Mouse (Mus musculus) embryonic facial prominence, embryonic 15.5 days (tissue): ENCODE data around the gene Olfr131. TPM values are rescaled to one million over a fixed set of nuclear protein-coding genes. Genes with fewer than 3 reads are reported as not detected.
"Not testable (repeated sequence)": the region's sequence is repeated elsewhere in the genome, so short reads cannot be mapped to it uniquely, and the experiment has no call there.

Experiments used
- ATAC-seq: fragments of 200-750 bp; cut with Nextera tagmentation; 2 replicates; pipeline ENCODE4 v1.8.0; 2017; ENCODE audit warnings: low read depth, moderate TSS enrichment; ENCODE audit not compliant: insufficient number of reproducible peaks, low FRiP score, low TSS enrichment
- H3K27ac ChIP-seq: fragments of 300-500 bp; sonication (generic); replicated peaks from 2 replicates; pipeline ENCODE4 v1.5.1; 2015; ENCODE audit warnings: mild to moderate bottlenecking, inconsistent platforms
- H3K27me3 ChIP-seq: fragments of 300-500 bp; sonication (generic); 2 replicates; pipeline ENCODE4 v1.6.1; 2015; ENCODE audit warnings: inconsistent platforms
- H3K36me3 ChIP-seq: fragments of 300-500 bp; sonication (generic); 2 replicates; pipeline ENCODE4 v1.6.1; 2015; ENCODE audit warnings: mild to moderate bottlenecking, inconsistent platforms
- H3K4me1 ChIP-seq: fragments of 300-500 bp; sonication (generic); 2 replicates; pipeline ENCODE4 v1.6.1; 2015; ENCODE audit warnings: inconsistent platforms
- H3K4me2 ChIP-seq: fragments of 300-500 bp; sonication (generic); replicated peaks from 2 replicates; pipeline ENCODE4 v1.6.1; 2015; ENCODE audit warnings: mild to moderate bottlenecking, inconsistent platforms
- H3K4me3 ChIP-seq: fragments of 300-500 bp; sonication (generic); replicated peaks from 2 replicates; pipeline ENCODE4 v1.5.1; 2015; ENCODE audit warnings: mild to moderate bottlenecking, inconsistent platforms
- H3K9ac ChIP-seq: fragments of 300-500 bp; sonication (generic); 2 replicates; pipeline ENCODE4 v1.6.1; 2015; ENCODE audit warnings: inconsistent platforms
- H3K9me3 ChIP-seq: fragments of 300-500 bp; sonication (generic); replicated peaks from 2 replicates; pipeline ENCODE4 v1.6.1; 2016; ENCODE audit warnings: inconsistent platforms
- WGBS: fragments of 180-500 bp; shearing (Covaris S2); methylation state at CpG from one replicate; pipeline ENCODE4 v1.1.7; 2015; 5-methylcytosine and 5-hydroxymethylcytosine counted together
- polyA plus RNA-seq: library from polyadenylated mRNA; unstranded; fragments of >200 nt; fragmentation: Nextera tagmentation; extraction: Ambion mirVana; gene quantifications from 2 replicates; pipeline ENCODE4 v1.2.1, GENCODE M21; 2015

The Olfr131 gene
- polyA plus RNA-seq, result 0.11 TPM in 1 of 2 replicates, not detected in the other

DNA sequence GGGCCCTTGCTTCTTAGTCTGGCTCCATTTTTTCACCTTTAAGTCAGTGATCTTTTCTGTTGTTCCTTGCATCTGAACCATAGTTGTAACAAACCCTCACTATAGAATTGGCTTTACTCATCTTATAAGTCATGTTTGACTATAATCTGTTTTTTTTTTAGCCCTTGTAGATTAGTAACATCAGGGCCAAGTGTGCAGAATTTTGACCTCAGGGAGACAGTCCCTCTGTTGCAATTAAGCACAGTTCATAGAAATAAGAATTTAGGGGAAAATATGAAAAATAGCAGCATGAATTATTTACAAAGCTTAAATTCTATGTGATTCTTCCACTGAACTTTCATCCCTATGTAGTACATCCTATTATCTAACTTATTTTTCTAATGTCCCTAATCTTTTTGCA lies at the start of gene Olfr131:
TSS of gene Olfr131 (minus strand) at position 101 of the 400 bp plus-strand sequence.
- no peaks in the 10 kb centered on the region for H3K36me3 ChIP-seq
- H3K4me2 ChIP-seq, result no peak within 1 kb of the TSS
- H3K27ac ChIP-seq, result no peak within 1 kb of the TSS
- no peaks in the 10 kb centered on the region for H3K27me3 ChIP-seq
- 0 out of 2 replicates have a peak, but pooled peaks cover 5% of the 10 kb centered on the region for H3K9me3 ChIP-seq
- no peak within 1 kb of the TSS for H3K4me3 ChIP-seq
- no peak within 1 kb of the TSS for H3K9ac ChIP-seq
- no peak for ATAC-seq
- no peaks in the 10 kb centered on the region for H3K4me1 ChIP-seq

DNA sequence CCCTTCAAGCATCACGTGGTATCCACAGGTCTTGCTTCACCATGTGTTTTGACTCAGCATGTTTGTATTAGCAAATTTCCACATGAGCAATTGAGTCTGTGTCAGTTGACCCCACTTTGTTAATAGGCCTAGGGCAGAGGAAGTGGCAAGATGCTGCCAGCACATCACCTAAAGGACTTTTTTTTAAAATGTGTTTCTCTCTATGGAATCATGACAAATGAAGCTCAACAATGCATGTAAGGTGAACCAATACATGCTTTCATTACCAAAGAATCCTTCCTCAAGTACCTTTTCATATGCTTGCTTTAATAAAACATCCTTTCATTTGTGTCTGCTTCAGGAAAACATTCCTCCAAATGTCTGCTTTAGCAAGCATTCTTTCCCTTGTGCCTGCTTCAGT lies 45.9 kb upstream of the Olfr131 start, which contains the start of gene Olfr132:
TSS of gene Olfr132 (minus strand) at position 101 of the 400 bp plus-strand sequence.
- Histone ChIP-seq H3K27me3 (no peaks in the 10 kb centered on the region), H3K27ac (no peak within 1 kb of the TSS), H3K4me1 (no peaks in the 10 kb centered on the region), H3K9me3 (no peaks in the 10 kb centered on the region), H3K4me2 (no peak within 1 kb of the TSS), H3K9ac (no peak within 1 kb of the TSS), H3K36me3 (no peaks in the 10 kb centered on the region), H3K4me3 (no peak within 1 kb of the TSS)
- ATAC-seq, result no peak
- WGBS, result 53% methylated on average over 1 of the region's 1 CpGs

DNA sequence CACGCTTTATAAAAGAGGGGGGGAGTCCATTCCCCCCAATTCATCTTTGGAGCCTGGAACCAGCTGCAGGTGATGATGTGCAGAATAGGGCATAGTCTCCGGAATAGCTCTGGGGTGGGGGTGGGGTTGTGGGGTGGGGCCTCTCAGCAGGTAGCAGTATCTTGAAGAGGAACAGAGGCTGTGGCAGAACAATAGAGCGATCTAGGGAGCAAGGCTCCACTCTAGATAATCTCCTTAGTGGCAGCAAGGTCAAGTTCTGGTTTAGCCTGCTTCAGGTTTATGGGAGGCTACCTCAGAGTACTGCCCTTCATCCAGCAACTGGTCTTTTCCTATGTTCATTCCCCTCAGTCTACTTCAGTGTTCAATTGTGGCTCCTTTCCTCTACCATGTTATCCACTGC lies 36.9 kb upstream of the Olfr131 start:
- not testable (repeated sequence) for H3K4me3 ChIP-seq, H3K9me3 ChIP-seq, H3K4me2 ChIP-seq, H3K27me3 ChIP-seq, H3K4me1 ChIP-seq, H3K27ac ChIP-seq, H3K36me3 ChIP-seq, H3K9ac ChIP-seq, ATAC-seq
- 60% methylated on average over 3 of the region's 3 CpGs for WGBS

DNA sequence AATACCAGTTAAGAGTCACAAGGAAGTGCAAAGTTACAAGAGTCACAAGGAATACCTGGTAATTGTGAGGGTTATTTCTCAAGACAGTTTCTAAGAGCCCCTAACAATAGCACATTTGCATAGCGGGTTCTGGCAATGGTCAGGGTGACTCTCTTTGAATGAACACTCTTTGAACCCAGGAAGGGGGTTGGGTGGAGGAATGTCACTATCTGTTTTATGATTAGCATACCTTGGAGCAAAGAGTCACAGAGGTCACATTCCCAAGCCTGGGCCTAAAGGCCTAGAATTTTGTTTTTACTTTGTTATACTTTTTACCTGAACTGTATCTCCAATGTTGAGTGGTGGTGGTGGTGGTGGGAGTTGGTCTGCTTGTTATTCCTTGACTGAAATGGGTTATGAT lies 35.7 kb upstream of the Olfr131 start:
- not testable (repeated sequence) for H3K27ac ChIP-seq, H3K9me3 ChIP-seq, H3K4me1 ChIP-seq, H3K36me3 ChIP-seq, H3K9ac ChIP-seq, ATAC-seq, H3K4me2 ChIP-seq, H3K4me3 ChIP-seq, H3K27me3 ChIP-seq
- 57% methylated on average over 1 of the region's 1 CpGs for WGBS

DNA sequence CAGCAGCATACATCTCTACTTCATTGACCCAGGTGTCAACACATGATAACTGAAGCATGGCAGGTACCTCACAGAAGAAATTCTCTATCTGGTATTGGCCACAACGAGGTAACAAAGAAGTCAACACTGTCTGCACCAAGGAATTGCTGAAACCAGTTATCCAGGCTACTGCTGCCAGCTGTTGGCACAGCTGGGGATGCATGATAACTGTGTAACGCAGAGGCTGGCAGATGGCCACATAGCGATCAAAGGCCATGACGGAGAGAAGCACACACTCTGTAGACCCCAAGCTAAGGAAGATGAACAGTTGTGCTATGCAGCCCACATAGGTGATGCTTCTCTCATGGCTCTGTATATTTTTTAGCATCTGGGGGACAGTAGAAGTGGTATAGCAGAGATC lies 6.1 kb downstream of the Olfr131 start:
- Histone ChIP-seq H3K27ac (no peak overlapping the region), H3K9me3 (no peaks in the 10 kb centered on the region), H3K9ac (no peak overlapping the region), H3K4me3 (no peak overlapping the region), H3K4me1 (no peaks in the 10 kb centered on the region), H3K4me2 (no peak overlapping the region), H3K27me3 (no peaks in the 10 kb centered on the region), H3K36me3 (no peaks in the 10 kb centered on the region)
- no peak for ATAC-seq
- 79% methylated on average over 4 of the region's 4 CpGs for WGBS

DNA sequence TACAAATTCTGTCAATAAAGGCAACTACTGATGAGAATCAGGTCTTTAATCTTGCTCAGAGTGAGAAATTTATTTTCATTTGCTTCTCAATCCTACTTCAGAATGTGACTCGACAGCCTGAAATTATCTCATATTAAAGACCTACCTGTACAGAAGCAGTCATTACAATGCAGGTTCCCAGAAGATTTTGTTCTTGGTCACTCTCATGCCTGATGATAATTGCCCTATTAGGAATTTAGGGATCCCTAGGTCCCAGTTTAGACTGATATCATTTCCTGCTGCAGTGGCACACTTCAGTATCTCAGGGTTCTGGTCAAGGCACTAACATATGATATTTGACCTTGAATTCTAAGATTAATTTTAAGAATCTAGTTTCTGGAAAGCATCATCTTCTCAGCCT lies 24.9 kb downstream of the Olfr131 start, which contains the start of gene Olfr130:
TSS of gene Olfr130 (plus strand) at position 301 of the 400 bp plus-strand sequence.
- WGBS, result 85% methylated on average over 1 of the region's 1 CpGs

DNA sequence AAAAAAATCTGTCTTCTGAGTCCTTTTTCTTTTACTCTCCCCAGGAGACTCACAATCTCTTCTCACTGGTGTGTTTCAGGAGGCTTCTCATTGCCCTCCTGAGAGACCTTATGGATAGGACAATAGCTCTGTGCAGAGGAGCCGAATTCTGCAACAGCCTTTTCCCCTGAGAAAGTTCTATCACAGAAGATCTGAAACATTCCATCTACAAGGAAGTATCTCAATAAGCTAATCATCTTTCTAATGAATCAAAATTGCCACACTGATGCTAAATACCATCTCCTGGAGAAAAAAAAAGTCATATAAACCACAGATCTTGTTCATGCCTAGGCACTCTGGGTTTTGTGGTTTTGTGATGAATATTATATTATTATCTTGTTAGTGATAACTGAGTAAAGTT lies 28.5 kb downstream of the Olfr131 start, which contains the start of gene Olfr129:
TSS of gene Olfr129 (minus strand) at position 101 of the 400 bp plus-strand sequence.
- H3K4me3 ChIP-seq, result no peak within 1 kb of the TSS
- H3K27me3 ChIP-seq, result no peaks in the 10 kb centered on the region
- H3K9ac ChIP-seq, result no peak within 1 kb of the TSS
- no peak for ATAC-seq
- no peak within 1 kb of the TSS for H3K27ac ChIP-seq
- H3K9me3 ChIP-seq, result no peaks in the 10 kb centered on the region
- 60% methylated on average over 1 of the region's 1 CpGs for WGBS
- H3K4me2 ChIP-seq, result no peak within 1 kb of the TSS
- no peaks in the 10 kb centered on the region for H3K4me1 ChIP-seq
- H3K36me3 ChIP-seq, result no peaks in the 10 kb centered on the region

More for the DNA sequence above, 24.9 kb downstream of the Olfr131 start, which contains the start of gene Olfr130:
- no peaks in the 10 kb centered on the region for H3K27me3 ChIP-seq
- H3K9ac ChIP-seq, result no peak within 1 kb of the TSS
- no peak within 1 kb of the TSS for H3K4me2 ChIP-seq
- no peak for ATAC-seq
- H3K27ac ChIP-seq, result no peak within 1 kb of the TSS
- H3K36me3 ChIP-seq, result no peaks in the 10 kb centered on the region
- no peak within 1 kb of the TSS for H3K4me3 ChIP-seq
- H3K9me3 ChIP-seq, result no peaks in the 10 kb centered on the region
- no peaks in the 10 kb centered on the region for H3K4me1 ChIP-seq

Other genes with a start within 250 kb of the Olfr131 start
- not detected in 2 replicates for gene Olfr126, start 241.2 kb downstream of the Olfr131 start, polyA plus RNA-seq
- gene Olfr127, start 188.3 kb downstream of the Olfr131 start, polyA plus RNA-seq, result not detected in 2 replicates
- not detected in 2 replicates for gene Olfr128, start 168.1 kb downstream of the Olfr131 start, polyA plus RNA-seq
- not detected in 2 replicates for gene Olfr761, start 135.6 kb downstream of the Olfr131 start, polyA plus RNA-seq
- gene Olfr129, start 28.6 kb downstream of the Olfr131 start, polyA plus RNA-seq, result not detected in 2 replicates
- not detected in 2 replicates for gene Olfr130, start 24.8 kb downstream of the Olfr131 start, polyA plus RNA-seq
- gene Olfr132, start 45.8 kb upstream of the Olfr131 start, polyA plus RNA-seq, result not detected in 2 replicates
- not detected in 2 replicates for gene Olfr133, start 56.6 kb upstream of the Olfr131 start, polyA plus RNA-seq
- gene Olfr134, start 82.7 kb upstream of the Olfr131 start, polyA plus RNA-seq, result not detected in 2 replicates
- gene Olfr135, start 115.6 kb upstream of the Olfr131 start, polyA plus RNA-seq, result not detected in 2 replicates
- gene Olfr138, start 172.3 kb upstream of the Olfr131 start, polyA plus RNA-seq, result not detected in 2 replicates
- gene Olfr137, start 218.9 kb upstream of the Olfr131 start, polyA plus RNA-seq, result not detected in 2 replicates
- not detected in 2 replicates for gene Olfr136, start 241.1 kb upstream of the Olfr131 start, polyA plus RNA-seq